Mouse (Mus musculus) ES-Bruce4 (cell line): ENCODE measurements around the gene Mettl21a. TPM values are rescaled to one million over a fixed set of nuclear protein-coding genes. Genes with fewer than 3 reads are reported as not detected.
"Not testable (repeated sequence)": the region's sequence is repeated elsewhere in the genome, so short reads cannot be mapped to it uniquely, and the experiment has no call there.

Source experiments
- H3K27ac ChIP-seq: 2 replicates; pipeline ENCODE4 v1.5.1; 2012; ENCODE audit warnings: low read length, inconsistent platforms; ENCODE audit not compliant: insufficient read depth
- H3K27me3 ChIP-seq: 2 replicates; pipeline ENCODE4 v1.6.1; 2012; ENCODE audit warnings: mild to moderate bottlenecking, low read length, inconsistent platforms; ENCODE audit not compliant: control insufficient read depth, poor library complexity, insufficient read depth, severe bottlenecking
- H3K36me3 ChIP-seq: 2 replicates; pipeline ENCODE4 v1.6.1; 2012; ENCODE audit warnings: inconsistent platforms, mild to moderate bottlenecking, low read length, moderate library complexity; ENCODE audit not compliant: control insufficient read depth, poor library complexity, insufficient read depth, severe bottlenecking
- H3K4me1 ChIP-seq: one replicate; pipeline ENCODE4 v1.8.1; 2011; ENCODE audit warnings: low read length; ENCODE audit not compliant: control insufficient read depth, insufficient read depth
- H3K4me3 ChIP-seq: 2 replicates; pipeline ENCODE4 v1.5.1; 2011; ENCODE audit warnings: low read depth, mild to moderate bottlenecking, low read length
- H3K9ac ChIP-seq: 2 replicates; pipeline ENCODE4 v1.6.1; 2012; ENCODE audit warnings: low read depth, mild to moderate bottlenecking, inconsistent platforms; ENCODE audit not compliant: poor library complexity, severe bottlenecking
- H3K9me3 ChIP-seq: replicated peaks from 2 replicates; pipeline ENCODE4 v1.6.1; 2012; ENCODE audit warnings: mild to moderate bottlenecking, low read length, inconsistent platforms; ENCODE audit not compliant: control insufficient read depth, poor library complexity, insufficient read depth, severe bottlenecking
- CTCF ChIP-seq: IDR thresholded peaks from one replicate; pipeline ENCODE4 v1.8.1; 2011; ENCODE audit warnings: low read depth, low read length
- EP300 ChIP-seq: IDR thresholded peaks from 2 replicates; pipeline ENCODE4 v1.6.1; 2011; ENCODE audit warnings: low read depth, low read length; ENCODE audit not compliant: insufficient read depth
- POLR2A ChIP-seq: IDR thresholded peaks from one replicate; pipeline ENCODE4 v1.8.1; 2011; ENCODE audit warnings: low read length; ENCODE audit not compliant: insufficient read depth
- polyA plus RNA-seq: library from polyadenylated mRNA; stranded (reverse); fragments of >200 nt; gene quantifications from 2 replicates; pipeline ENCODE4 v1.2.4, GENCODE M21; 2011; ENCODE audit warnings: low read depth; ENCODE audit not compliant: missing spikeins, insufficient read depth, insufficient read length

The Mettl21a gene
- polyA plus RNA-seq, 1 experiment = 14.5 TPM

- no peak overlapping the region for H3K27ac ChIP-seq
- no peak overlapping the region for H3K9ac ChIP-seq
- no peaks in the 10 kb centered on the region for H3K9me3 ChIP-seq
- no peaks in the 10 kb centered on the region for H3K4me1 ChIP-seq
- H3K27me3 ChIP-seq = no peaks in the 10 kb centered on the region
- no peak overlapping the region for H3K4me3 ChIP-seq
- no peaks in the 10 kb centered on the region for H3K36me3 ChIP-seq
- no peak for TF ChIP-seq EP300
- TF ChIP-seq POLR2A = no peak
- no peak for TF ChIP-seq CTCF
These were observed 32.5 kb upstream of the Mettl21a start for GRCm38 (mm10) chr1:64649362-64650124.

GRCm38 (mm10) chr1:64644513-64644912, 27.5 kb upstream of the Mettl21a start:
- Histone ChIP-seq H3K27me3 (no peaks in the 10 kb centered on the region), H3K4me1 (no peaks in the 10 kb centered on the region), H3K36me3 (no peaks in the 10 kb centered on the region), H3K9me3 (no peaks in the 10 kb centered on the region), H3K27ac (no peak overlapping the region), H3K9ac (no peak overlapping the region), H3K4me3 (no peak overlapping the region)
- TF ChIP-seq POLR2A (no peak), EP300 (no peak), CTCF (no peak)

- not testable (repeated sequence) for H3K27ac ChIP-seq, H3K9ac ChIP-seq, H3K36me3 ChIP-seq, H3K27me3 ChIP-seq, H3K4me1 ChIP-seq, H3K9me3 ChIP-seq, H3K4me3 ChIP-seq
These were observed 25.5 kb upstream of the Mettl21a start for GRCm38 (mm10) chr1:64642541-64642940.

GRCm38 (mm10) chr1:64641069-64641468, 24.0 kb upstream of the Mettl21a start:
- no peaks in the 10 kb centered on the region for H3K9me3 ChIP-seq
- H3K27ac ChIP-seq = no peak overlapping the region
- H3K4me3 ChIP-seq = no peak overlapping the region
- no peaks in the 10 kb centered on the region for H3K27me3 ChIP-seq
- H3K4me1 ChIP-seq = no peaks in the 10 kb centered on the region
- no peak overlapping the region for H3K9ac ChIP-seq
- no peaks in the 10 kb centered on the region for H3K36me3 ChIP-seq
- TF ChIP-seq POLR2A = no peak
- no peak for TF ChIP-seq CTCF
- TF ChIP-seq EP300 = no peak

- Histone ChIP-seq H3K4me3 (no peak overlapping the region), H3K27ac (no peak overlapping the region), H3K36me3 (no peaks in the 10 kb centered on the region), H3K9me3 (no peaks in the 10 kb centered on the region), H3K27me3 (no peaks in the 10 kb centered on the region), H3K4me1 (no peaks in the 10 kb centered on the region), H3K9ac (no peak overlapping the region)
- TF ChIP-seq EP300 (no peak), POLR2A (no peak), CTCF (no peak)
These were observed 22.2 kb upstream of the Mettl21a start for GRCm38 (mm10) chr1:64639279-64639678.

- TF ChIP-seq POLR2A (no peak), CTCF (no peak), EP300 (no peak)
- H3K4me3 ChIP-seq = no peak overlapping the region
- no peaks in the 10 kb centered on the region for H3K27me3 ChIP-seq
- H3K27ac ChIP-seq = no peak overlapping the region
- H3K9me3 ChIP-seq = no peaks in the 10 kb centered on the region
- H3K36me3 ChIP-seq = no peaks in the 10 kb centered on the region
- H3K9ac ChIP-seq = no peak overlapping the region
- H3K4me1 ChIP-seq = no peaks in the 10 kb centered on the region
These were observed 18.6 kb upstream of the Mettl21a start for GRCm38 (mm10) chr1:64635624-64636023.
